Mouse (Mus musculus): ENCODE measurements around the gene Trim11. TPM values are rescaled to one million over a fixed set of nuclear protein-coding genes. Genes with fewer than 3 reads are reported as not detected.

Trim11 gene
- total and polyA plus RNA-seq, 3 experiments, result 24.8 to 27.0 TPM; not detected in 1

DNA sequence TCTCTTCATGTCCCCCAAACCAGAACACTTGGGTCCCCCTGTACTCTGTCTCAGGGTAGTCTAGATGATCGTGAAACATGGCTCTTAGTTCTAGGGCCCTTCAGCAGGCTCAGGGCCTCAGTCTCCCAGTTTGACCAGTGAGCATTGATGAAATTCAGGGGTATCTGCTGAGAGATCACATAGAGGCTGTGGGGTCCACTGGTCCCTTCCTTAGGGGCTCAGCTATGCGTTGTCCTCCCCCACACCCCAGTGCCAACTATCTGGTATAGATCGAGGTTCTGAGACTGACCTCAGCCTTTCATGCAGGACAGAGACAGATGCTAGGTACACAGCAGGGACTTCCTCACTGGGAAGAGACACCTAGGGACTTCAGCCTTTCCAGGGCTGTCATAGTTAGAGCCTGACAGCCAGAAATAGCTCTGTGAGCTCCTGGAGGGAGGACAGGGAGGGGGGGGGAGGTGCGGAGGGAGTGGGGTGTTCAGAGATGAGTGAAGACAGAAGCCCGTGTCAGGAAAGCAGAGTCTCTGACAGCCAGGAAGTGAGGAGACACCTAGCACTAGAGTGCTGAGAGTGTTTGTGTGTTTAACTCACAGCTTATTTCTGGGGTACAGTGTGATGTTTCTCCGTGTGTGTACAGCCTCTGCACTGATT lies 5.9 kb downstream of the Trim11 start:
- Histone ChIP-seq H3K27me3 (ENCODE audit: control insufficient read depth in 1 of 2, insufficient read depth in 2 of 2, low read length in 2 of 2) (no peaks in the 10 kb centered on the region), H3K9ac (ENCODE audit: control insufficient read depth, low read depth, low read length, poor library complexity, severe bottlenecking) (no peak overlapping the region), H3K79me2 (ENCODE audit: control insufficient read depth, insufficient read depth, low read length, poor library complexity) (peaks cover 24% of the 10 kb centered on the region), H3K4me1 (ENCODE audit: control insufficient read depth in 1 of 2, insufficient read depth in 2 of 2, low read length in 2 of 2) (peaks cover 11 to 14% of the 10 kb centered on the region in 2 experiments), H3K27ac (ENCODE audit: control insufficient read depth, low read depth, low read length) (no peak overlapping the region), H3K4me3 (ENCODE audit: control insufficient read depth in 1 of 2, insufficient read depth in 1 of 2, low read depth in 2 of 2, low read length in 2 of 2) (no peak overlapping the region), H3K36me3 (ENCODE audit: control insufficient read depth in 1 of 2, insufficient read depth in 2 of 2, low read length in 2 of 2) (peaks cover 15 to 16% of the 10 kb centered on the region in 2 experiments), H3K9me3 (replicated peaks; ENCODE audit: insufficient read depth, low read length) (no peaks in the 10 kb centered on the region)
- DNase-seq (ENCODE audit: low read depth, low spot score), result no peak
- TF ChIP-seq CHD1 (IDR thresholded peaks at IDR 0.05; ENCODE audit: low read depth, low read length) (no peak), ZKSCAN1 (IDR thresholded peaks at IDR 0.05; ENCODE audit: low read depth, low read length) (no peak), MAX (IDR thresholded peaks at IDR 0.05; ENCODE audit: low read length) (no peak), POLR2AphosphoS2 (IDR thresholded peaks at IDR 0.05; ENCODE audit: low read length) (no peak), JUND (IDR thresholded peaks at IDR 0.05; ENCODE audit: low read depth, low read length) (no peak)

DNA sequence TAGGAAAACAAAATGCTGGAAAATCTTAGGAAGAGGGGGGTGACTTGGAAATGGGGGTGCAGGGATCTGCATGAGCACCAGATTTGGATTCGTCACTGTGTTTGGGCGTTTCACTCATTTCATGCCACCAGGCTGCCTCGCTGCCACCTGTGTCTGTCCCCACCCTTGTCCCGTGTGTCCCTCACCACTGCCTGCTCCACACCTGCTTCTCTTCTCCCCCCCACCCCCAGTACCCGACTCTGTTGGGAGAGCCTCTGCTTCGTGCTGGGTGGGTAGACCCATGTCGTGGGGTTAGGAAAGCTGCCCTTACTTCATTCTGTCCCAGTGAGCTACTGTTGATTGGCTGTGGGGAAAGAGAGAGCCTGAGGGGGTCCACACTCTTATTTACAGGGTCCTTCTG lies 6.8 kb downstream of the Trim11 start:
- H3K9ac ChIP-seq (ENCODE audit: control insufficient read depth, low read depth, low read length, poor library complexity, severe bottlenecking), result no peak overlapping the region
- TF ChIP-seq RCOR1 (IDR thresholded peaks at IDR 0.05; ENCODE audit: low read depth, low read length) (no peak), E2F4 (IDR thresholded peaks at IDR 0.05; ENCODE audit: borderline replicate concordance, low read depth, low read length) (no peak), GATA1 (IDR thresholded peaks at IDR 0.05; ENCODE audit: low read depth, low read length) (no peak), CHD2 (IDR thresholded peaks at IDR 0.05; ENCODE audit: low read length) (no peak), MAFK (IDR thresholded peaks at IDR 0.05; ENCODE audit: borderline replicate concordance, low read depth, low read length) (no peak), MEF2A (IDR thresholded peaks at IDR 0.05; ENCODE audit: extremely low read depth, insufficient replicate concordance, low read depth, low read length, poor library complexity, severe bottlenecking) (no peak), MAZ (IDR thresholded peaks at IDR 0.05; ENCODE audit: low read depth, low read length) (no peak), NRF1 (IDR thresholded peaks at IDR 0.05; ENCODE audit: insufficient read depth, low read depth, low read length, poor library complexity, severe bottlenecking) (no peak), HCFC1 (IDR thresholded peaks at IDR 0.05; ENCODE audit: low read depth, low read length) (no peak), TAL1 (IDR thresholded peaks at IDR 0.05; ENCODE audit: low read length) (no peak), ETS1 (IDR thresholded peaks at IDR 0.05; ENCODE audit: low read depth, low read length) (no peak), GABPA (IDR thresholded peaks at IDR 0.05; ENCODE audit: low read depth, low read length) (no peak), ZNF384 (IDR thresholded peaks at IDR 0.05; ENCODE audit: low read depth, low read length) (no peak), MXI1 (IDR thresholded peaks at IDR 0.05; ENCODE audit: low read depth, low read length) (no peak), POLR2AphosphoS2 (IDR thresholded peaks at IDR 0.05; ENCODE audit: low read length) (no peak), USF1 (IDR thresholded peaks at IDR 0.05; ENCODE audit: low read depth, low read length) (no peak)
- H3K27ac ChIP-seq (ENCODE audit: control insufficient read depth, low read depth, low read length), result no peak overlapping the region
- H3K9me3 ChIP-seq (replicated peaks; ENCODE audit: insufficient read depth, low read length), result no peaks in the 10 kb centered on the region
- H3K36me3 ChIP-seq (ENCODE audit: control insufficient read depth in 1 of 2, insufficient read depth in 2 of 2, low read length in 2 of 2), result peaks cover 11 to 17% of the 10 kb centered on the region in 2 experiments
- DNase-seq (ENCODE audit: low read depth, low spot score), result no peak
- no peak overlapping the region for H3K4me3 ChIP-seq (ENCODE audit: control insufficient read depth in 1 of 2, insufficient read depth in 1 of 2, low read depth in 2 of 2, low read length in 2 of 2)
- no peaks in the 10 kb centered on the region for H3K27me3 ChIP-seq (ENCODE audit: control insufficient read depth in 1 of 2, insufficient read depth in 2 of 2, low read length in 2 of 2)
- H3K79me2 ChIP-seq (ENCODE audit: control insufficient read depth, insufficient read depth, low read length, poor library complexity), result peaks cover 16% of the 10 kb centered on the region
- peaks cover 4 to 6% of the 10 kb centered on the region in 2 experiments; a peak in 3 of 4 replicates for H3K4me1 ChIP-seq (ENCODE audit: control insufficient read depth in 1 of 2, insufficient read depth in 2 of 2, low read length in 2 of 2)

Measured in MEL (cell line).